Mouse (Mus musculus) liver, postnatal 0 days (tissue): Measurements from ENCODE around the gene Lig4.

Source experiments
- CTCF ChIP-seq: sonication (generic); IDR thresholded peaks from 2 replicates; pipeline ENCODE4 v1.5.1; 2016; ENCODE audit warnings: antibody characterized with exemption, low read depth
- EP300 ChIP-seq: IDR thresholded peaks from 2 replicates; pipeline ENCODE4 v1.6.1; 2016; ENCODE audit warnings: antibody characterized with exemption, low read depth, mild to moderate bottlenecking

DNA sequence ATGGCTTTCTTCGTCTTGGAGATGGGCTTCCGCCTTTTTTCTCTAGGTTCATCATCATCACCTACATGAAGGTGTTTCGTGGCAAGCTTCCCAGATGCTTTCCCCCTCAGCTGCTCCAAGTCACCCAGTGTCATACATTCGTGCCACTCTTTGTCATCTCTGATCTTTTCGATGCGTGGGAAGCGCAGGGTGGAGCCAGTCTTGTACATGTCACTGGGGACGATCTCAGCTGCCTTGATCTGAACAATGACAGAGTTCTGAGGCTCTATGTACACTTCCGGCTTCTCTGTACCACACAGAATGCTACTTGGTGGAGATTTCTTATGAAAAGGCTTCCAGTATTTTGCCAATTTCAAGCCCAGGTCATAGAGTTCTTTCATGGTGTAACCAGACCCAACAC lies 5.6 kb downstream of the Lig4 start:
- TF ChIP-seq CTCF (no peak), EP300 (no peak)
